Mouse (Mus musculus) brain, embryonic 14.5 days (tissue): ENCODE data around the gene Plagl1.

Experiments used
- CTCF ChIP-seq: fragments of 200-500 bp; IDR thresholded peaks from 2 replicates; pipeline ENCODE4 v1.5.1; 2012; ENCODE audit warnings: inconsistent platforms, mild to moderate bottlenecking, moderate library complexity, borderline replicate concordance; ENCODE audit not compliant: insufficient read depth, insufficient read length; ENCODE audit errors: extremely low read depth
- POLR2A ChIP-seq: fragments of 200-500 bp; IDR thresholded peaks from 2 replicates; pipeline ENCODE4 v1.6.1; 2012; ENCODE audit warnings: mild to moderate bottlenecking, inconsistent platforms, borderline replicate concordance; ENCODE audit not compliant: poor library complexity, insufficient read depth, insufficient read length, severe bottlenecking; ENCODE audit errors: extremely low read depth

GRCm38 (mm10) chr10:13065129-13065752 is 4.9 kb downstream of the Plagl1 start:
- no peak for TF ChIP-seq CTCF
- TF ChIP-seq POLR2A, result no peak
